ENCODE assay signal across 17 mouse cellular contexts in the genomic region with DNA sequence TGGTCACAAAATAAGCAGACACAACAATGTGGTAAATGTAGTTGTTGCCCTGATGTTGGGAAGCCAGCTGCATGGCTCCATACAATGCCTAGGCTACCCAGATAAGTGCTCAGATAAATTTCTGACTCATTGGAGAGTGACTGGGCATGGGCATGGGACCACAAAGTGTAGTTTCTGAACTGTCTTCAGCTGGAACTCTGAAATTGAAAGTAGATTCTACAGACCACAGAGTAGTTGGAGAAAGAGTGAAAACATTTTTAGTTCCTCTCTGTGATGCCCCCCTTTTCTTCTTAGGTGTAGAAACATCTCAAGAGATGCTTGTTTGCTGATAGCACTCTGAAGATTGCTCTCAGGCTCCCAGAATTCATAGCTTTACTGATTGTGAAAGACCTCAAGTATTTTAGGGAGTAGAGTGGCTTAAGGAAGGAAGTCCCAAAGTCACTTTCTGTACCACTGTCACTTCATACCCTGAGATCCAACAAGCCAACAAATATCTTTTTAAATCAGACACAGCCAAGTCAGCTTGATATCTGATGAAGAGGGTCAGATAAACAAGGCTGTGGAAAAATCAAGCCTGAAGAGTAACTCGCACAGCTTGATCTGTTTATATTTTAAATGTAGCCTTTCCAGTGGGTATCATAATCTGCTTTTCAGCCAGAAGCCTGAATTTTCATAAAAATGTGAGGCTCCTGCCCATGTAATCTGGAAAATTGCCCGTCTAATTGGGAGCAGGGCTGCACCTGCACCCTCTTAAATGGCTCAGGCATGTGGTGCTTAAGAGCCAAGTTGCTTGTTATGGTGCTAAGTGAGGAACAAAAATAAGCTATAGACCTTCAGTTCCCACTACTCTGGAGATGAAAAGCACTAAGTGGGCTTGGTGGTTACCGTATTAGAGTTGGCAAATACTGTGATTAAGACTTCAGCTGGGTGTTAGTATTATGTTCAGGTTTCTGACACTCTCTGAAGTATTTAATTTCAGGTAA.
DNase-seq lines count a peak whose midpoint lies in the region; ATAC-seq and TF ChIP-seq lines count a peak whose summit lies in the region.
"Had no signal": no experiment of that assay in that cellular context is flagged by ENCODE, and none has a peak within 500 bp of the region (broad histone marks: within the 10 kb centered on the region; RNA-seq: fewer than 3 reads in every experiment).

No protein-coding gene starts in this region.

- 0 out of 2 replicates have a peak, but pooled peaks have one; percentile 17 for TF ChIP-seq EP300 in lung, postnatal 0 days (IDR thresholded peaks at IDR 0.05)

- no peak overlapping the region for H3K4me3 ChIP-seq in embryonic facial prominence, embryonic 11.5 days (ENCODE audit: low read depth, low read length)
- no peak overlapping the region for H3K4me3 ChIP-seq in embryonic facial prominence, embryonic 10.5 days
- no peak overlapping the region for H3K4me3 ChIP-seq in lung, postnatal 0 days (ENCODE audit: low read depth, low read length)
- H3K4me3 ChIP-seq: embryonic facial prominence, embryonic 12.5 days; hindbrain, embryonic 15.5 days; midbrain, embryonic 13.5 days had no signal

- H3K9ac ChIP-seq in embryonic facial prominence, embryonic 11.5 days (replicated peaks; ENCODE audit: low read length), result no peak overlapping the region
- no peak overlapping the region for H3K9ac ChIP-seq in lung, postnatal 0 days (replicated peaks; ENCODE audit: low read depth)
- H3K9ac ChIP-seq: embryonic facial prominence, embryonic 12.5 days; hindbrain, embryonic 15.5 days; midbrain, embryonic 13.5 days had no signal

- H3K36me3 ChIP-seq in embryonic facial prominence, embryonic 11.5 days (replicated peaks; ENCODE audit: control insufficient read depth, insufficient read depth, low read depth, low read length), result no peaks in the 10 kb centered on the region
- H3K36me3 ChIP-seq in embryonic facial prominence, embryonic 10.5 days (replicated peaks), result no peaks in the 10 kb centered on the region
- no peaks in the 10 kb centered on the region for H3K36me3 ChIP-seq in lung, postnatal 0 days (ENCODE audit: insufficient read depth, low read length)
- H3K36me3 ChIP-seq: embryonic facial prominence, embryonic 12.5 days; hindbrain, embryonic 15.5 days; midbrain, embryonic 13.5 days had no signal

- H3K4me2 ChIP-seq in embryonic facial prominence, embryonic 11.5 days (ENCODE audit: low read depth, low read length), result no peak overlapping the region
- no peak overlapping the region for H3K4me2 ChIP-seq in lung, postnatal 0 days (replicated peaks; ENCODE audit: low read depth, low read length)
- H3K4me2 ChIP-seq: embryonic facial prominence, embryonic 12.5 days; heart, embryonic 11.5 days; hindbrain, embryonic 15.5 days; midbrain, embryonic 13.5 days had no signal

- TF ChIP-seq CTCF in lung, postnatal 0 days (IDR thresholded peaks at IDR 0.05), result no peak

- H3K27ac ChIP-seq in embryonic facial prominence, embryonic 11.5 days (replicated peaks; ENCODE audit: low read depth, low read length), result no peak overlapping the region
- no peak overlapping the region for H3K27ac ChIP-seq in embryonic facial prominence, embryonic 10.5 days (replicated peaks)
- H3K27ac ChIP-seq in lung, postnatal 0 days (ENCODE audit: low read length), result no peak overlapping the region
- H3K27ac ChIP-seq: embryonic facial prominence, embryonic 12.5 days; hindbrain, embryonic 15.5 days; midbrain, embryonic 13.5 days had no signal

- peak; percentile 10 for DNase-seq in embryonic facial prominence, embryonic 11.5 days (ENCODE audit: low spot score)
- no peak for DNase-seq in embryonic facial prominence, embryonic 10.5 days (ENCODE audit: low spot score)
- peak; percentile 67 for DNase-seq in lung, postnatal 0 days (ENCODE audit: low spot score)
- no peak for DNase-seq in lung, postnatal 10 days
- DNase-seq in layer of hippocampus, adult 18-20 months (ENCODE audit: low spot score in 2 of 2), result no peak
- DNase-seq in thymus, postnatal 10 days (ENCODE audit: low spot score in 2 of 2), result no peak
- DNase-seq: adrenal gland, adult 2 months; gastrocnemius, postnatal 36 days; left cerebral cortex, postnatal 4 days; retina, postnatal 1 day; right cerebral cortex, postnatal 4 days had no signal

- no peaks in the 10 kb centered on the region for H3K9me3 ChIP-seq in embryonic facial prominence, embryonic 11.5 days (replicated peaks; ENCODE audit: control insufficient read depth, low read length)
- H3K9me3 ChIP-seq in embryonic facial prominence, embryonic 10.5 days, result no peaks in the 10 kb centered on the region
- H3K9me3 ChIP-seq in lung, postnatal 0 days (ENCODE audit: low read length), result no peaks in the 10 kb centered on the region
- H3K9me3 ChIP-seq: embryonic facial prominence, embryonic 12.5 days; hindbrain, embryonic 15.5 days; midbrain, embryonic 13.5 days had no signal

- WGBS in embryonic facial prominence, embryonic 11.5 days, result 58% methylated on average over 3 of the region's 3 CpGs
- 72% methylated on average over 3 of the region's 3 CpGs for WGBS in embryonic facial prominence, embryonic 10.5 days
- WGBS in lung, postnatal 0 days, result 51% methylated on average over 3 of the region's 3 CpGs

- H3K4me1 ChIP-seq in embryonic facial prominence, embryonic 11.5 days (ENCODE audit: control insufficient read depth, insufficient read depth, low read length), result no peaks in the 10 kb centered on the region
- no peaks in the 10 kb centered on the region for H3K4me1 ChIP-seq in embryonic facial prominence, embryonic 10.5 days
- no peaks in the 10 kb centered on the region for H3K4me1 ChIP-seq in lung, postnatal 0 days (ENCODE audit: insufficient read depth, low read depth, low read length)
- H3K4me1 ChIP-seq: embryonic facial prominence, embryonic 12.5 days; hindbrain, embryonic 15.5 days; midbrain, embryonic 13.5 days had no signal

- no peaks in the 10 kb centered on the region for H3K27me3 ChIP-seq in embryonic facial prominence, embryonic 11.5 days (ENCODE audit: control insufficient read depth, insufficient read depth, low read length)
- H3K27me3 ChIP-seq in embryonic facial prominence, embryonic 10.5 days (replicated peaks; ENCODE audit: low read depth, poor library complexity, severe bottlenecking), result no peaks in the 10 kb centered on the region
- H3K27me3 ChIP-seq in lung, postnatal 0 days (replicated peaks; ENCODE audit: insufficient read depth, low read length), result no peaks in the 10 kb centered on the region
- H3K27me3 ChIP-seq: embryonic facial prominence, embryonic 12.5 days; hindbrain, embryonic 15.5 days; midbrain, embryonic 13.5 days had no signal

- ATAC-seq in embryonic facial prominence, embryonic 11.5 days (replicated peaks; ENCODE audit: insufficient number of reproducible peaks, low FRiP score, low TSS enrichment, low read depth), result no peak
- peak; percentile 86 for ATAC-seq in lung, postnatal 0 days
- ATAC-seq in granulocyte monocyte progenitor cell, adult 5-6 weeks (replicated peaks; ENCODE audit: poor library complexity, severe bottlenecking), result peak; percentile 93
- ATAC-seq: intestine, postnatal 0 days; midbrain, embryonic 13.5 days had no signal

Comparison
In these comparisons a context has a peak if more than half of its experiments do, and no peak if none do; other contexts are left out.
1. DNase-seq: peak in embryonic facial prominence, embryonic 11.5 days (single experiment) and lung, postnatal 0 days (single experiment); none in embryonic facial prominence, embryonic 10.5 days (single experiment), lung, postnatal 10 days (single experiment), layer of hippocampus, adult 18-20 months (0 of 2) and thymus, postnatal 10 days (0 of 2).